Mouse (Mus musculus): ENCODE data around the gene Rtn1. TPM values are rescaled to one million over a fixed set of nuclear protein-coding genes. Genes with fewer than 3 reads are reported as not detected.

Rtn1 gene
- total and polyA plus RNA-seq, 3 experiments = 0.44 TPM; not detected in 2

DNA sequence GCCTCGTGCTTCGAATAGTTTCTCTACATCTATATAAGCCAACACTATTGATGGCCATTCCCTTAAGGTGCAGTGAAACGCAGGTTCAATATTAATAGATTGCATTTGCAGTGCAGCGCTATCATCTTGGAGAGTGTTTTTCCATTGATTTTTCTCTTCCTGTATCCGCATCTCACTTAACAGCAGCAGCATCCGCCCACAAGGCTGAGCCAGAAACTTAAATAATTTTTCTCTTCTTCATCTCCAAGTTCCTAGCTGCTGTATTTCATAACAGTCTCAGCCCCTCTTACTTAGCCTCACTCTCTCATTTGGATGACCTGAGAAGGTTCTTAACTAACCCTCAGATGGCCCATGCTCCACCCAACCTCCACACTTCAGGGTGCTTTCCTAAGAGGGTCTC lies 20.7 kb downstream of the Rtn1 start:
- no peaks in the 10 kb centered on the region for H3K9me3 ChIP-seq (replicated peaks)
- no peaks in the 10 kb centered on the region for H3K36me3 ChIP-seq (replicated peaks)
- H3K27me3 ChIP-seq (ENCODE audit: insufficient read depth, low read length) = no peaks in the 10 kb centered on the region; the same call in 1 of the 2 replicates
- no peak for ATAC-seq (ENCODE audit: extremely low read depth, insufficient number of reproducible peaks, low FRiP score, poor library complexity, severe bottlenecking)
- TF ChIP-seq POLR2AphosphoS5 (IDR thresholded peaks at IDR 0.05; ENCODE audit: insufficient replicate concordance, low read depth, low read length) (no peak), TAL1 (conservative IDR thresholded peaks at IDR 0.05; ENCODE audit: low read depth, low read length) (no peak), GATA2 (IDR thresholded peaks at IDR 0.05; ENCODE audit: borderline replicate concordance, low read depth, low read length) (no peak), GATA1 (IDR thresholded peaks at IDR 0.05; ENCODE audit: borderline replicate concordance, low read length) (no peak), CTCF (IDR thresholded peaks at IDR 0.05; ENCODE audit: low read depth, low read length) (no peak)
- no peaks in the 10 kb centered on the region for H3K4me1 ChIP-seq (ENCODE audit: insufficient read depth, low read depth, low read length)
- no peak overlapping the region for H3K4me3 ChIP-seq (ENCODE audit: low read depth, low read length)
- no peak for DNase-seq (ENCODE audit: low spot score)

DNA sequence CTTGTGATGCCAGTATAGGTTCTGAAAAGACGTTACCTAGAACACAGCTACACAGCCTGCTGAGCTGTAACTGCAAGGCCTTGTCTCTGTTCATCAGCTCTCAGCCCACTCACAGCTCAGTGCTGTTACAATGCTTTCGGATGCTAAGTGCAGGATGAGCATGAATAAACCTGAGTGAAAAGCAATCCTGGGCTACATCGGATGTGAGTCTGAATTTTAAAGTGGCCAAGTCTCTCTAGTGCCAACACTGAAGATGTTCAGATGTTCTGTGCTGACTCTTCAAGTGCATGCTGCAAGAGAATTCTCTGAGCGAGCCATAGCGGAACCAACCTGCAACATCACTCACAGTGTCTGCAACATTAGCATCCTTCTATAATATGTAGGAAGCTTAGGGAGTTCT lies 32.5 kb downstream of the Rtn1 start:
- DNase-seq (ENCODE audit: low spot score) = no peak
- no peak overlapping the region for H3K4me3 ChIP-seq (ENCODE audit: low read depth, low read length)
- ATAC-seq (ENCODE audit: extremely low read depth, insufficient number of reproducible peaks, low FRiP score, poor library complexity, severe bottlenecking) = no peak
- no peak for TF ChIP-seq GATA1 (IDR thresholded peaks at IDR 0.05; ENCODE audit: borderline replicate concordance, low read length)
- no peak for TF ChIP-seq POLR2AphosphoS5 (IDR thresholded peaks at IDR 0.05; ENCODE audit: insufficient replicate concordance, low read depth, low read length)
- TF ChIP-seq CTCF (IDR thresholded peaks at IDR 0.05; ENCODE audit: low read depth, low read length) = no peak
- no peak for TF ChIP-seq GATA2 (IDR thresholded peaks at IDR 0.05; ENCODE audit: borderline replicate concordance, low read depth, low read length)
- no peak for TF ChIP-seq TAL1 (conservative IDR thresholded peaks at IDR 0.05; ENCODE audit: low read depth, low read length)
- 0 out of 2 replicates have a peak, but pooled peaks cover 2% of the 10 kb centered on the region for H3K9me3 ChIP-seq (replicated peaks)
- no peaks in the 10 kb centered on the region for H3K27me3 ChIP-seq (ENCODE audit: insufficient read depth, low read length)
- no peaks in the 10 kb centered on the region for H3K36me3 ChIP-seq (replicated peaks)
- no peaks in the 10 kb centered on the region for H3K4me1 ChIP-seq (ENCODE audit: insufficient read depth, low read depth, low read length)

DNA sequence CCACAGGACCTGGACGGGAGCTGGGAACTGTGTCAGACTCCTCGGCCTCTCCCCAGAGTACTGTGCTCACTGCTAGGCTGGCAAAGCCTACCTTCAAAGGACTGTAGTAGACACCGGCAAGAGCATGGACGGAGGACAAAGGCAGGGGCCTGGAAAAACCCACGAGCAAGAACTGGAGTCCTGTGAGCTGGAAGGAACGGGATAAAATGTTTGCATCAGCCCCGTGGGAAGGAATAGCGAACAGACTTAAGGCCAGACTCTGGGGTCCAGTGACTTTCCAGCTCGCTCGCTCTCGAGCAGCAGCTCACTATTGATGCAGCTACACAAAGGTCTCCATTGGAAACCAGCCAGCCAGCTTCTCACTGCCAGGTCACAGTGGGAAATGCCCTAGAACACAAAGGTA lies 34.0 kb downstream of the Rtn1 start:
- Histone ChIP-seq H3K4me3 (ENCODE audit: low read depth, low read length) (no peak overlapping the region), H3K9me3 (replicated peaks) (0 out of 2 replicates have a peak, but pooled peaks cover 2% of the 10 kb centered on the region), H3K27me3 (ENCODE audit: insufficient read depth, low read length) (no peaks in the 10 kb centered on the region), H3K36me3 (replicated peaks) (no peaks in the 10 kb centered on the region), H3K4me1 (ENCODE audit: insufficient read depth, low read depth, low read length) (no peaks in the 10 kb centered on the region)
- ATAC-seq (ENCODE audit: extremely low read depth, insufficient number of reproducible peaks, low FRiP score, poor library complexity, severe bottlenecking) (no peak), DNase-seq (ENCODE audit: low spot score) (no peak)
- no peak for TF ChIP-seq GATA2 (IDR thresholded peaks at IDR 0.05; ENCODE audit: borderline replicate concordance, low read depth, low read length)
- no peak for TF ChIP-seq CTCF (IDR thresholded peaks at IDR 0.05; ENCODE audit: low read depth, low read length)

GRCm38 (mm10) chr12:72373916-72374615 lies 34.8 kb downstream of the Rtn1 start:
- Histone ChIP-seq H3K4me3 (ENCODE audit: low read depth, low read length) (no peak overlapping the region), H3K4me1 (ENCODE audit: insufficient read depth, low read depth, low read length) (no peaks in the 10 kb centered on the region), H3K36me3 (replicated peaks) (no peaks in the 10 kb centered on the region), H3K27me3 (ENCODE audit: insufficient read depth, low read length) (no peaks in the 10 kb centered on the region), H3K9me3 (replicated peaks) (0 out of 2 replicates have a peak, but pooled peaks cover 2% of the 10 kb centered on the region)
- DNase-seq (ENCODE audit: low spot score) (no peak), ATAC-seq (ENCODE audit: extremely low read depth, insufficient number of reproducible peaks, low FRiP score, poor library complexity, severe bottlenecking) (no peak)
- no peak for TF ChIP-seq GATA1 (IDR thresholded peaks at IDR 0.05; ENCODE audit: borderline replicate concordance, low read length)
- no peak for TF ChIP-seq TAL1 (conservative IDR thresholded peaks at IDR 0.05; ENCODE audit: low read depth, low read length)

DNA sequence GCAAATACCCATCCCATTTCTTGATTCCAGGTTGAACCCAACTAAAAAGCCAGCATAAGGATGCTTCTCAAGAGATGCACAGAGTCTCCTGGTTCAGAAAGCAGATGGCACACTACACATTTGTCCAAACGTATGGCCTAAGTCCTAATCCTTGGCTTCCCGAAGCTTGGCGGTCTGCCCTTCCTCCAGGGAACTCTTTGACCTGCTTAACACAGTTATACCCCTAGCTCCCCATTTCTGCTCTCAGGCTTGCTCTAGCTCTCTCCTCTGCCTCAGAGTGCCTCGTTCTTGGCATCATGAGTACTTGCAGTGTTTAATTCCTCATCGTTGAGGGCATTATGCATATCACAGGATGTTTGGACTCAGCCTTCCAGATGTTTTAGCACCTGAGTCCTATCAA lies 38.8 kb downstream of the Rtn1 start:
- Histone ChIP-seq H3K4me3 (ENCODE audit: low read depth, low read length) (no peak overlapping the region), H3K9me3 (replicated peaks) (0 out of 2 replicates have a peak, but pooled peaks cover 2% of the 10 kb centered on the region), H3K27me3 (ENCODE audit: insufficient read depth, low read length) (0 out of 2 replicates have a peak, but pooled peaks cover 3% of the 10 kb centered on the region), H3K36me3 (replicated peaks) (no peaks in the 10 kb centered on the region), H3K4me1 (ENCODE audit: insufficient read depth, low read depth, low read length) (no peaks in the 10 kb centered on the region)
- DNase-seq (ENCODE audit: low spot score) (no peak), ATAC-seq (ENCODE audit: extremely low read depth, insufficient number of reproducible peaks, low FRiP score, poor library complexity, severe bottlenecking) (no peak)
- no peak for TF ChIP-seq GATA1 (IDR thresholded peaks at IDR 0.05; ENCODE audit: borderline replicate concordance, low read length)
- no peak for TF ChIP-seq TAL1 (conservative IDR thresholded peaks at IDR 0.05; ENCODE audit: low read depth, low read length)
- no peak for TF ChIP-seq GATA2 (IDR thresholded peaks at IDR 0.05; ENCODE audit: borderline replicate concordance, low read depth, low read length)
- TF ChIP-seq POLR2AphosphoS5 (IDR thresholded peaks at IDR 0.05; ENCODE audit: insufficient replicate concordance, low read depth, low read length) = no peak
- no peak for TF ChIP-seq CTCF (IDR thresholded peaks at IDR 0.05; ENCODE audit: low read depth, low read length)

GRCm38 (mm10) chr12:72366763-72367162 lies 42.1 kb downstream of the Rtn1 start:
- Histone ChIP-seq H3K27me3 (ENCODE audit: insufficient read depth, low read length) (0 out of 2 replicates have a peak, but pooled peaks cover 3% of the 10 kb centered on the region), H3K4me3 (ENCODE audit: low read depth, low read length) (no peak overlapping the region), H3K9me3 (replicated peaks) (0 out of 2 replicates have a peak, but pooled peaks cover 1% of the 10 kb centered on the region), H3K4me1 (ENCODE audit: insufficient read depth, low read depth, low read length) (no peaks in the 10 kb centered on the region), H3K36me3 (replicated peaks) (no peaks in the 10 kb centered on the region)
- ATAC-seq (ENCODE audit: extremely low read depth, insufficient number of reproducible peaks, low FRiP score, poor library complexity, severe bottlenecking) (no peak), DNase-seq (ENCODE audit: low spot score) (no peak)
- TF ChIP-seq GATA1 (IDR thresholded peaks at IDR 0.05; ENCODE audit: borderline replicate concordance, low read length) (no peak), POLR2AphosphoS5 (IDR thresholded peaks at IDR 0.05; ENCODE audit: insufficient replicate concordance, low read depth, low read length) (no peak), GATA2 (IDR thresholded peaks at IDR 0.05; ENCODE audit: borderline replicate concordance, low read depth, low read length) (no peak), CTCF (IDR thresholded peaks at IDR 0.05; ENCODE audit: low read depth, low read length) (no peak), TAL1 (conservative IDR thresholded peaks at IDR 0.05; ENCODE audit: low read depth, low read length) (no peak)
